Mouse (Mus musculus): ENCODE measurements at regions not wholly inside any gene's neighbourhood (a gene's known extent, or its start where the extent isn't known, plus 50 kb on each side); places are given as distances from the start of the nearest gene placed in this dataset.

GRCm38 (mm10) chr12:110332616-110333154, 53.8 kb downstream of the Dio3 start:
- H3K4me1 ChIP-seq (replicated peaks; ENCODE audit: insufficient read depth, low read length): no peaks in the 10 kb centered on the region
- no peak for TF ChIP-seq CTCF (IDR thresholded peaks at IDR 0.05; ENCODE audit: low read depth)
- no peaks in the 10 kb centered on the region for H3K36me3 ChIP-seq (ENCODE audit: insufficient read depth, low read length)
- H3K9ac ChIP-seq (ENCODE audit: low read depth, low read length): no peak overlapping the region
- H3K9me3 ChIP-seq (replicated peaks; ENCODE audit: low read length): no peaks in the 10 kb centered on the region
- DNase-seq (ENCODE audit: low spot score): no peak
- H3K27ac ChIP-seq: no peak overlapping the region
- no peaks in the 10 kb centered on the region for H3K27me3 ChIP-seq (ENCODE audit: insufficient read depth, low read length)
- no peak overlapping the region for H3K4me3 ChIP-seq (replicated peaks; ENCODE audit: low read depth, low read length)
- 88% methylated on average over 12 of the region's 12 CpGs for WGBS
- H3K4me2 ChIP-seq (ENCODE audit: low read length): no peak overlapping the region
- no peak for ATAC-seq (replicated peaks; ENCODE audit: low FRiP score, low read depth)

- DNase-seq (ENCODE audit: low spot score): no peak
- 75% methylated on average over 2 of the region's 2 CpGs for WGBS
These were observed 55.7 kb downstream of the Dio3 start for GRCm38 (mm10) chr12:110334609-110335008.

GRCm38 (mm10) chr12:110344280-110344827, 65.5 kb downstream of the Dio3 start:
- Histone ChIP-seq H3K36me3 (ENCODE audit: insufficient read depth, low read length) (no peaks in the 10 kb centered on the region), H3K27me3 (ENCODE audit: insufficient read depth, low read length) (no peaks in the 10 kb centered on the region), H3K27ac (no peak overlapping the region), H3K4me1 (replicated peaks; ENCODE audit: insufficient read depth, low read length) (no peaks in the 10 kb centered on the region), H3K4me2 (ENCODE audit: low read length) (no peak overlapping the region), H3K9me3 (replicated peaks; ENCODE audit: low read length) (no peaks in the 10 kb centered on the region), H3K4me3 (replicated peaks; ENCODE audit: low read depth, low read length) (no peak overlapping the region), H3K9ac (ENCODE audit: low read depth, low read length) (no peak overlapping the region)
- DNase-seq (ENCODE audit: low spot score): peak; percentile 0
- no peak for ATAC-seq (replicated peaks; ENCODE audit: low FRiP score, low read depth)
- TF ChIP-seq CTCF (IDR thresholded peaks at IDR 0.05; ENCODE audit: low read depth): no peak
- WGBS: 67% methylated on average over 4 of the region's 4 CpGs

More at GRCm38 (mm10) chr12:110334609-110335008, 55.7 kb downstream of the Dio3 start:
- Histone ChIP-seq H3K36me3 (ENCODE audit: insufficient read depth, low read length) (no peaks in the 10 kb centered on the region), H3K4me2 (ENCODE audit: low read length) (no peak overlapping the region), H3K9ac (ENCODE audit: low read depth, low read length) (no peak overlapping the region), H3K27me3 (ENCODE audit: insufficient read depth, low read length) (no peaks in the 10 kb centered on the region), H3K9me3 (replicated peaks; ENCODE audit: low read length) (no peaks in the 10 kb centered on the region), H3K27ac (no peak overlapping the region), H3K4me3 (replicated peaks; ENCODE audit: low read depth, low read length) (no peak overlapping the region), H3K4me1 (replicated peaks; ENCODE audit: insufficient read depth, low read length) (no peaks in the 10 kb centered on the region)
- no peak for ATAC-seq (replicated peaks; ENCODE audit: low FRiP score, low read depth)
- TF ChIP-seq CTCF (IDR thresholded peaks at IDR 0.05; ENCODE audit: low read depth): peak; percentile 22; the same call in 1 of the 2 replicates

- no peaks in the 10 kb centered on the region for H3K4me1 ChIP-seq (replicated peaks; ENCODE audit: insufficient read depth, low read length)
- H3K9ac ChIP-seq (ENCODE audit: low read depth, low read length): no peak overlapping the region
- no peak overlapping the region for H3K4me3 ChIP-seq (replicated peaks; ENCODE audit: low read depth, low read length)
- H3K9me3 ChIP-seq (replicated peaks; ENCODE audit: low read length): no peaks in the 10 kb centered on the region
- H3K36me3 ChIP-seq (ENCODE audit: insufficient read depth, low read length): no peaks in the 10 kb centered on the region
- H3K4me2 ChIP-seq (ENCODE audit: low read length): no peak overlapping the region
- ATAC-seq (replicated peaks; ENCODE audit: low FRiP score, low read depth): no peak
- DNase-seq (ENCODE audit: low spot score): no peak
- no peak for TF ChIP-seq CTCF (IDR thresholded peaks at IDR 0.05; ENCODE audit: low read depth)
- WGBS: 69% methylated on average over 1 of the region's 1 CpGs
- no peaks in the 10 kb centered on the region for H3K27me3 ChIP-seq (ENCODE audit: insufficient read depth, low read length)
- no peak overlapping the region for H3K27ac ChIP-seq
These were observed 70.8 kb downstream of the Dio3 start for GRCm38 (mm10) chr12:110349621-110350020.

- no peak overlapping the region for H3K4me3 ChIP-seq (replicated peaks; ENCODE audit: low read depth, low read length)
- H3K36me3 ChIP-seq (ENCODE audit: insufficient read depth, low read length): no peaks in the 10 kb centered on the region
- no peak for TF ChIP-seq CTCF (IDR thresholded peaks at IDR 0.05; ENCODE audit: low read depth)
- H3K4me1 ChIP-seq (replicated peaks; ENCODE audit: insufficient read depth, low read length): no peaks in the 10 kb centered on the region
- DNase-seq (ENCODE audit: low spot score): no peak
- ATAC-seq (replicated peaks; ENCODE audit: low FRiP score, low read depth): no peak
- H3K27ac ChIP-seq: no peak overlapping the region
- no peaks in the 10 kb centered on the region for H3K9me3 ChIP-seq (replicated peaks; ENCODE audit: low read length)
- H3K4me2 ChIP-seq (ENCODE audit: low read length): no peak overlapping the region
- H3K27me3 ChIP-seq (ENCODE audit: insufficient read depth, low read length): no peaks in the 10 kb centered on the region
- H3K9ac ChIP-seq (ENCODE audit: low read depth, low read length): no peak overlapping the region
- 84% methylated on average over 6 of the region's 6 CpGs for WGBS
These were observed 77.0 kb downstream of the Dio3 start for GRCm38 (mm10) chr12:110355851-110356250.

GRCm38 (mm10) chr12:110367102-110367501, 79.8 kb upstream of the Ppp2r5c start:
- Histone ChIP-seq H3K9ac (ENCODE audit: low read depth, low read length) (no peak overlapping the region), H3K9me3 (replicated peaks; ENCODE audit: low read length) (no peaks in the 10 kb centered on the region), H3K27me3 (ENCODE audit: insufficient read depth, low read length) (no peaks in the 10 kb centered on the region), H3K27ac (no peak overlapping the region), H3K4me2 (ENCODE audit: low read length) (no peak overlapping the region), H3K4me1 (replicated peaks; ENCODE audit: insufficient read depth, low read length) (no peaks in the 10 kb centered on the region), H3K36me3 (ENCODE audit: insufficient read depth, low read length) (no peaks in the 10 kb centered on the region), H3K4me3 (replicated peaks; ENCODE audit: low read depth, low read length) (no peak overlapping the region)
- 94% methylated on average over 6 of the region's 6 CpGs for WGBS
- ATAC-seq (replicated peaks; ENCODE audit: low FRiP score, low read depth) (no peak), DNase-seq (ENCODE audit: low spot score) (no peak)
- 0 out of 2 replicates have a peak, but pooled peaks have one; percentile 13 for TF ChIP-seq CTCF (IDR thresholded peaks at IDR 0.05; ENCODE audit: low read depth)

- Histone ChIP-seq H3K9ac (ENCODE audit: low read depth, low read length) (no peak overlapping the region), H3K4me1 (replicated peaks; ENCODE audit: insufficient read depth, low read length) (no peaks in the 10 kb centered on the region), H3K9me3 (replicated peaks; ENCODE audit: low read length) (no peaks in the 10 kb centered on the region), H3K4me3 (replicated peaks; ENCODE audit: low read depth, low read length) (no peak overlapping the region), H3K27me3 (ENCODE audit: insufficient read depth, low read length) (no peaks in the 10 kb centered on the region), H3K36me3 (ENCODE audit: insufficient read depth, low read length) (no peaks in the 10 kb centered on the region), H3K4me2 (ENCODE audit: low read length) (no peak overlapping the region), H3K27ac (no peak overlapping the region)
- DNase-seq (ENCODE audit: low spot score) (no peak), ATAC-seq (replicated peaks; ENCODE audit: low FRiP score, low read depth) (no peak)
- 82% methylated on average over 4 of the region's 4 CpGs for WGBS
- no peak for TF ChIP-seq CTCF (IDR thresholded peaks at IDR 0.05; ENCODE audit: low read depth)
These were observed 79.1 kb upstream of the Ppp2r5c start for GRCm38 (mm10) chr12:110367822-110368221.
